Mouse (Mus musculus): Measurements from ENCODE around the gene Sncb. TPM values are rescaled to one million over a fixed set of nuclear protein-coding genes. Genes with fewer than 3 reads are reported as not detected.
A peak's percentile ranks its signal among the peaks of the same experiment; 100 is the strongest.
"Not testable (repeated sequence)": the region's sequence is repeated elsewhere in the genome, so short reads cannot be mapped to it uniquely, and the experiment has no call there.

The Sncb gene
- total and polyA plus RNA-seq, 3 experiments = not detected

DNA sequence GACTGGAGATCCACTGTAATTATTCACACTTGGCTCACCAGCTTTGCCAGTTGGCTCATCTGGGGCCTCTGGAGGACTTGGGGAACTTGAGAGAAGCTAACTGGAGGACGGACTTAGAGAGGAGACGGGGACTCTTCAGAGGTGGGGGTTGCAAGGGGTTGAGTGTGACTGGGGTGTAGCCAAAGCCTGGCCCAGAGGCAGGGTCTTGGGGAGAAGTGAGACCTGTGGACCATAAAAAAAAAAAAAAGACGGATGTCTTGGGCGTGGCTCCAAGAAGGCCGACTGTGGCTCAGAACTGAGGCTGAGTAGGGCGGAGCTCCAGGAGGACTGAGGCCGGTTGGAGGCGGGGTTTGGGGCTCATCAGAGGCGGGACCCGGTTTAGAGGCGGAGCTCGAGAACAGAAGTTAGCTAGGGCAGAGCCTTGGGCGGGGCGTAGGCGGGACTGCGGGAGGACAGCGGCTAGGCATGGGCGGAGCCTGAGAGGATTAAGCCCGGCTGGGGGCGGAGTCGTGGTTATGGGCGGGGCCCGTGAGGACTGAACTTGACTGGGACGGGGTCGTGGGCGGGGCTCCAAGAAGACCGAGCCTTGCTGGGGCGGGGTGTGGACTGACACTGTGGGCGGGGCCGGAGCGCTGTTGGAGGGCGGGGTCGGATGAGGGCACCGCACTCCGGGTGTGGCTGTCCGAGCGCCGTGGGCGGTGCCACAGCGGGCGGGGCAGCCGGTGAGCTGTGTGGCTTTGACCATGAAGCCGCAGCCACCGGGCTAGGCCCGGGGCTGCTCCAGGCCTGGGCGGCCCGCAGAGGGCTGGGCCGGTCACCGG, 22.6 kb upstream of the Sncb start, which contains the start of gene Tspan17:
Tspan17 (plus strand) TSS at position 638 of the 821 bp plus-strand sequence.
- peak; percentile 99 for DNase-seq (ENCODE audit: low read depth, low spot score)
- TF ChIP-seq ZMIZ1 (IDR thresholded peaks at IDR 0.05; ENCODE audit: low read depth, low read length) = no peak
- TF ChIP-seq HCFC1 (IDR thresholded peaks at IDR 0.05; ENCODE audit: low read depth, low read length) = no peak
- TF ChIP-seq CTCF (IDR thresholded peaks at IDR 0.05 in 2 of 3, conservative IDR thresholded peaks at IDR 0.05 in 1 of 3; ENCODE audit: control insufficient read depth in 1 of 3, insufficient read depth in 1 of 3, low read depth in 2 of 3, low read length in 3 of 3, poor library complexity in 1 of 3, severe bottlenecking in 1 of 3) = no peak
- no peak for TF ChIP-seq ZKSCAN1 (IDR thresholded peaks at IDR 0.05; ENCODE audit: low read depth, low read length)
- no peak for TF ChIP-seq POLR2AphosphoS2 (IDR thresholded peaks at IDR 0.05; ENCODE audit: low read length)
- TF ChIP-seq BHLHE40 (IDR thresholded peaks at IDR 0.05; ENCODE audit: borderline replicate concordance, low read depth, low read length) = no peak
- no peak for TF ChIP-seq ELF1 (IDR thresholded peaks at IDR 0.05; ENCODE audit: low read depth, low read length)
- TF ChIP-seq GATA1 (IDR thresholded peaks at IDR 0.05; ENCODE audit: low read depth, low read length) = no peak
- no peak for TF ChIP-seq ETS1 (IDR thresholded peaks at IDR 0.05; ENCODE audit: low read depth, low read length)
- no peak for TF ChIP-seq MXI1 (IDR thresholded peaks at IDR 0.05; ENCODE audit: low read depth, low read length)
- TF ChIP-seq NRF1 (IDR thresholded peaks at IDR 0.05; ENCODE audit: insufficient read depth, low read depth, low read length, poor library complexity, severe bottlenecking) = peak; percentile 13; the same call in 1 of the 2 replicates
- TF ChIP-seq ZNF384 (IDR thresholded peaks at IDR 0.05; ENCODE audit: low read depth, low read length) = peak; percentile 91
- no peak for TF ChIP-seq E2F4 (IDR thresholded peaks at IDR 0.05; ENCODE audit: borderline replicate concordance, low read depth, low read length)
- TF ChIP-seq KAT2A (conservative IDR thresholded peaks at IDR 0.05; ENCODE audit: low read depth, low read length) = no peak
- no peak for TF ChIP-seq MAZ (IDR thresholded peaks at IDR 0.05; ENCODE audit: low read depth, low read length)
- no peak for TF ChIP-seq MEF2A (IDR thresholded peaks at IDR 0.05; ENCODE audit: extremely low read depth, insufficient replicate concordance, low read depth, low read length, poor library complexity, severe bottlenecking)
- no peak for TF ChIP-seq SMC3 (IDR thresholded peaks at IDR 0.05; ENCODE audit: low read depth, low read length)
- no peak for TF ChIP-seq ZC3H11A (IDR thresholded peaks at IDR 0.05; ENCODE audit: low read depth, low read length)
- no peak for TF ChIP-seq MAX (IDR thresholded peaks at IDR 0.05; ENCODE audit: low read length)
- no peak for TF ChIP-seq GABPA (IDR thresholded peaks at IDR 0.05; ENCODE audit: low read depth, low read length)
- TF ChIP-seq POLR2A (IDR thresholded peaks at IDR 0.05; ENCODE audit: control insufficient read depth in 1 of 2, insufficient read depth in 1 of 2, low read depth in 1 of 2, low read length in 2 of 2, poor library complexity in 1 of 2) = no peak; a peak in 2 of 4 replicates
- TF ChIP-seq USF1 (IDR thresholded peaks at IDR 0.05; ENCODE audit: low read depth, low read length) = no peak
- TF ChIP-seq POLR2AphosphoS5 (IDR thresholded peaks at IDR 0.05; ENCODE audit: borderline replicate concordance, low read depth, low read length) = no peak
- peak; percentile 56 for TF ChIP-seq TBP (IDR thresholded peaks at IDR 0.05; ENCODE audit: low read depth, low read length)
- Histone ChIP-seq H3K4me3 (ENCODE audit: control insufficient read depth in 1 of 2, insufficient read depth in 1 of 2, low read depth in 2 of 2, low read length in 2 of 2) (peak within 1 kb of the TSS; percentile 86 to 98), H3K4me1 (ENCODE audit: control insufficient read depth in 1 of 2, insufficient read depth in 2 of 2, low read length in 2 of 2) (peaks cover 0 to 3% of the 10 kb centered on the region in 2 experiments; a peak in 2 of 4 replicates), H3K27me3 (ENCODE audit: control insufficient read depth in 1 of 2, insufficient read depth in 2 of 2, low read length in 2 of 2) (peaks cover 3 to 7% of the 10 kb centered on the region in 2 experiments; a peak in 2 of 4 replicates), H3K36me3 (ENCODE audit: control insufficient read depth in 1 of 2, insufficient read depth in 2 of 2, low read length in 2 of 2) (no peaks in the 10 kb centered on the region; a peak in 1 of 4 replicates), H3K27ac (ENCODE audit: control insufficient read depth, low read depth, low read length) (peak within 1 kb of the TSS; percentile 34), H3K9me3 (replicated peaks; ENCODE audit: insufficient read depth, low read length) (no peaks in the 10 kb centered on the region), H3K9ac (ENCODE audit: control insufficient read depth, low read depth, low read length, poor library complexity, severe bottlenecking) (peak within 1 kb of the TSS; percentile 77), H3K79me2 (ENCODE audit: control insufficient read depth, insufficient read depth, low read length, poor library complexity) (no peaks in the 10 kb centered on the region; the same call in 1 of the 2 replicates)

DNA sequence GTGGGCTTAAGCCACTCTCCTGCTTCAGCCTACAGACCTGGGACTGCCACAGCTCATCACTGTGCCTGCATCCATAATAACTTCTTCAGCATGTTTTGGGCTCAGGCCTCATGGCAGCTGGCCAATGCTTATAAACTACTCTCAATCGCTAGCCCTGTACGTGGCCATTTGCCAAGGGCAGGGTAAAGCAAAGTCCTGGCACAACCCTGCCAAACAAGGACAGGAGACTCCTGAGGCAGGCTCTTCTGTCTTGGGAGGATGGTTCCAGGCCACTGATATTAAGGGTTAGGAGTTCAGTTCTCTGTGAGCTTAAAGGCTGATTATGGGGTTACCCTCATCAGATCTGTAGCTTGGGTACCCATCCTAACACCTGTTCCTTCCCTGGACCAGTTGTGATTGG, 21.2 kb upstream of the Sncb start:
- H3K27me3 ChIP-seq (ENCODE audit: control insufficient read depth in 1 of 2, insufficient read depth in 2 of 2, low read length in 2 of 2) = peaks cover 3 to 12% of the 10 kb centered on the region in 2 experiments; a peak in 3 of 4 replicates
- H3K4me1 ChIP-seq (ENCODE audit: control insufficient read depth in 1 of 2, insufficient read depth in 2 of 2, low read length in 2 of 2); DNase-seq (ENCODE audit: low read depth, low spot score); H3K79me2 ChIP-seq (ENCODE audit: control insufficient read depth, insufficient read depth, low read length, poor library complexity); H3K4me3 ChIP-seq (ENCODE audit: control insufficient read depth in 1 of 2, insufficient read depth in 1 of 2, low read depth in 2 of 2, low read length in 2 of 2); H3K9ac ChIP-seq (ENCODE audit: control insufficient read depth, low read depth, low read length, poor library complexity, severe bottlenecking); H3K27ac ChIP-seq (ENCODE audit: control insufficient read depth, low read depth, low read length); H3K36me3 ChIP-seq (ENCODE audit: control insufficient read depth in 1 of 2, insufficient read depth in 2 of 2, low read length in 2 of 2); H3K9me3 ChIP-seq (replicated peaks; ENCODE audit: insufficient read depth, low read length): not testable (repeated sequence)
